Mouse (Mus musculus): ENCODE data around the gene Plekha7. TPM values are rescaled to one million over a fixed set of nuclear protein-coding genes. Genes with fewer than 3 reads are reported as not detected.
"Not testable (repeated sequence)": the region's sequence is repeated elsewhere in the genome, so short reads cannot be mapped to it uniquely, and the experiment has no call there.

Gene Plekha7
- polyA plus RNA-seq, 1 experiment: 29.2 TPM

DNA sequence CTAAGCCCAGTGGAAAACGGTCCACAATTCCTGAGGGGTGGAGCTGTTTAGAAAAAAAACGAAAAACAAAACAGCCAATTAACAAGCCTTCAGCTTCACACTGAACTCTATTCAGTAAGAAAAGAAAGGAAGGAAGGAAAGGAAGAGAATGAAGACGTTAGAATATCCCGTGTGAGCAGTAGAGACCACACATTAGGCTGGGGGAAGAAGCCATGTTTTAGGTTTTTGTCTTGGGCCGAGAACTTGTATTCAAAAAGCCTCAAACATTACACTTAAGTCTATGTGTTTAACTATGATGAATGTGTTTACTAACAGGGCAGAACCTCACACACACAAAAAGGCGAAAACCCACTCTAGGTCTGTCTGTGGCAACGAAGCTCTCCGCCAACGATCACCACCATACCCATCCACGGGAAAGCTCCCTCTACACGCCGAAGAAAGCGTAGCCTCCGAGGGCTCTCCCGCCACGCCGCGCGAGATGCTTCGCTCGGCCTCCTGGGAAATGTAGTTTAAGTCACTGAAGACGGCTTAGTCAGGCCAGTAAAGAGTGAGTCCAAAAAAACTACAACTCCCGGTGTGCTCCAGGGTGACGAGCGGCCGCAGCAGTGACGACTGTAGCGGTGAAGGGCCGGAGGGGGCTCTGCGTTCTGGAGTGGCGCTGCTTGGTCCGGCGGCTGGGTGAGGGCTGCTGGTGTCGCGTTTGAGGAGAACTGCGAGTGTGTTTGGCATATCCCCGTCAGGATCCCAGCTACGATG, 215.3 kb downstream of the Plekha7 start:
- TF ChIP-seq GATA1 (IDR thresholded peaks at IDR 0.05; ENCODE audit: low read length): no peak

- not testable (repeated sequence) for TF ChIP-seq GATA1 (IDR thresholded peaks at IDR 0.05; ENCODE audit: low read length)
These were observed 223.8 kb downstream of the Plekha7 start, which contains the start of gene Gm4353 for GRCm38 (mm10) chr7:116084366-116084765. Gm4353 (minus strand) TSS chr7:116084635.

Other genes starting within 250 kb of the Plekha7 start
- not detected in 2 replicates for gene Gm4353, start 223.7 kb downstream of the Plekha7 start, polyA plus RNA-seq (2012)
- 1,684 and 2,450 TPM in 2 replicates for gene Rps13, start 25.8 kb upstream of the Plekha7 start, polyA plus RNA-seq (2012)
- 0.54 and 0.72 TPM in 2 replicates for gene Pik3c2a, start 135.1 kb upstream of the Plekha7 start, polyA plus RNA-seq (2012)
- gene Nucb2, start 196.0 kb upstream of the Plekha7 start, polyA plus RNA-seq (2012): 0.18 and 0.22 TPM in 2 replicates